Mouse (Mus musculus): ENCODE measurements around the gene Hhat. TPM values are rescaled to one million over a fixed set of nuclear protein-coding genes. Genes with fewer than 3 reads are reported as not detected.

The Hhat gene
- total RNA-seq (2012; rRNA removed) (0.36 and 0.39 TPM in 2 replicates), polyA plus RNA-seq (2012; ENCODE audit: insufficient read depth in 1 of 2, insufficient read length in 2 of 2, low read depth in 1 of 2, low replicate concordance in 2 of 2, missing spikeins in 1 of 2) (1 to 10 TPM in 1 of 2 experiments, not detected in 1; 1.0 TPM)

- Histone ChIP-seq H3K27ac (ENCODE audit: control insufficient read depth, low read depth, low read length) (no peak within 1 kb of the TSS), H3K9ac (ENCODE audit: control insufficient read depth, low read depth, low read length, poor library complexity, severe bottlenecking) (peak within 1 kb of the TSS; percentile 84), H3K27me3 (ENCODE audit: control insufficient read depth in 1 of 2, insufficient read depth in 2 of 2, low read length in 2 of 2) (no peaks in the 10 kb centered on the region), H3K79me2 (ENCODE audit: control insufficient read depth, insufficient read depth, low read length, poor library complexity) (no peaks in the 10 kb centered on the region), H3K4me1 (ENCODE audit: control insufficient read depth in 1 of 2, insufficient read depth in 2 of 2, low read length in 2 of 2) (peaks cover 3 to 20% of the 10 kb centered on the region in 2 experiments; a peak in 3 of 4 replicates), H3K4me3 (ENCODE audit: control insufficient read depth in 1 of 2, insufficient read depth in 1 of 2, low read depth in 2 of 2, low read length in 2 of 2) (peak within 1 kb of the TSS; percentile 71 to 81), H3K9me3 (replicated peaks; ENCODE audit: insufficient read depth, low read length) (no peaks in the 10 kb centered on the region), H3K36me3 (ENCODE audit: control insufficient read depth in 1 of 2, insufficient read depth in 2 of 2, low read length in 2 of 2) (peaks cover 0 to 8% of the 10 kb centered on the region in 2 experiments; a peak in 2 of 4 replicates)
- DNase-seq (ENCODE audit: low read depth, low spot score), result peak; percentile 63
- TF ChIP-seq SIN3A (IDR thresholded peaks at IDR 0.05; ENCODE audit: low read length), result no peak; the same call in 1 of the 2 replicates
- peak in 1 of 2 experiments; percentile 51; a peak in 3 of 4 replicates for TF ChIP-seq POLR2A (IDR thresholded peaks at IDR 0.05; ENCODE audit: control insufficient read depth in 1 of 2, insufficient read depth in 1 of 2, low read depth in 1 of 2, low read length in 2 of 2, poor library complexity in 1 of 2)
- peak; percentile 51; the same call in 1 of the 2 replicates for TF ChIP-seq HCFC1 (IDR thresholded peaks at IDR 0.05; ENCODE audit: low read depth, low read length)
- TF ChIP-seq ETS1 (IDR thresholded peaks at IDR 0.05; ENCODE audit: low read depth, low read length), result peak; percentile 29; the same call in 1 of the 2 replicates
- no peak for TF ChIP-seq GABPA (IDR thresholded peaks at IDR 0.05; ENCODE audit: low read depth, low read length)
- TF ChIP-seq USF2 (IDR thresholded peaks at IDR 0.05; ENCODE audit: borderline replicate concordance in 1 of 2, insufficient read depth in 1 of 2, low read depth in 1 of 2, low read length in 2 of 2), result no peak
- TF ChIP-seq NELFE (IDR thresholded peaks at IDR 0.05; ENCODE audit: low read depth, low read length), result peak; percentile 44
- TF ChIP-seq UBTF (IDR thresholded peaks at IDR 0.05; ENCODE audit: borderline replicate concordance, insufficient read depth, low read depth, low read length), result no peak
- TF ChIP-seq JUND (IDR thresholded peaks at IDR 0.05; ENCODE audit: low read depth, low read length), result no peak
- TF ChIP-seq CHD1 (IDR thresholded peaks at IDR 0.05; ENCODE audit: low read depth, low read length), result no peak
- TF ChIP-seq MAZ (IDR thresholded peaks at IDR 0.05; ENCODE audit: low read depth, low read length), result no peak
- TF ChIP-seq TBP (IDR thresholded peaks at IDR 0.05; ENCODE audit: low read depth, low read length), result 0 out of 2 replicates have a peak, but pooled peaks have one; percentile 3
- no peak for TF ChIP-seq MYC (IDR thresholded peaks at IDR 0.05; ENCODE audit: low read depth, low read length)
- TF ChIP-seq MXI1 (IDR thresholded peaks at IDR 0.05; ENCODE audit: low read depth, low read length), result no peak; the same call in 1 of the 2 replicates
- TF ChIP-seq GATA1 (IDR thresholded peaks at IDR 0.05; ENCODE audit: low read depth, low read length), result no peak
- peak; percentile 61 for TF ChIP-seq MAX (IDR thresholded peaks at IDR 0.05; ENCODE audit: low read length)
These were observed at the start of gene Hhat for GRCm38 (mm10) chr1:192770495-192771331. Gene Hhat, minus strand, starts transcription at chr1:192771223.

- no peak for DNase-seq (ENCODE audit: low read depth, low spot score)
- Histone ChIP-seq H3K79me2 (ENCODE audit: control insufficient read depth, insufficient read depth, low read length, poor library complexity) (no peaks in the 10 kb centered on the region), H3K4me3 (ENCODE audit: control insufficient read depth in 1 of 2, insufficient read depth in 1 of 2, low read depth in 2 of 2, low read length in 2 of 2) (no peak overlapping the region), H3K9me3 (replicated peaks; ENCODE audit: insufficient read depth, low read length) (no peaks in the 10 kb centered on the region), H3K9ac (ENCODE audit: control insufficient read depth, low read depth, low read length, poor library complexity, severe bottlenecking) (no peak overlapping the region), H3K27ac (ENCODE audit: control insufficient read depth, low read depth, low read length) (no peak overlapping the region), H3K4me1 (ENCODE audit: control insufficient read depth in 1 of 2, insufficient read depth in 2 of 2, low read length in 2 of 2) (no peaks in the 10 kb centered on the region; a peak in 1 of 4 replicates), H3K27me3 (ENCODE audit: control insufficient read depth in 1 of 2, insufficient read depth in 2 of 2, low read length in 2 of 2) (no peaks in the 10 kb centered on the region), H3K36me3 (ENCODE audit: control insufficient read depth in 1 of 2, insufficient read depth in 2 of 2, low read length in 2 of 2) (no peaks in the 10 kb centered on the region)
- TF ChIP-seq EP300 (IDR thresholded peaks at IDR 0.05; ENCODE audit: low read depth in 1 of 2, low read length in 2 of 2) (no peak), SIN3A (IDR thresholded peaks at IDR 0.05; ENCODE audit: low read length) (no peak), MXI1 (IDR thresholded peaks at IDR 0.05; ENCODE audit: low read depth, low read length) (no peak), ELF1 (IDR thresholded peaks at IDR 0.05; ENCODE audit: low read depth, low read length) (no peak), E2F4 (IDR thresholded peaks at IDR 0.05; ENCODE audit: borderline replicate concordance, low read depth, low read length) (no peak), RCOR1 (IDR thresholded peaks at IDR 0.05; ENCODE audit: low read depth, low read length) (no peak), ZC3H11A (IDR thresholded peaks at IDR 0.05; ENCODE audit: low read depth, low read length) (no peak), UBTF (IDR thresholded peaks at IDR 0.05; ENCODE audit: borderline replicate concordance, insufficient read depth, low read depth, low read length) (no peak), HCFC1 (IDR thresholded peaks at IDR 0.05; ENCODE audit: low read depth, low read length) (no peak), GATA1 (IDR thresholded peaks at IDR 0.05; ENCODE audit: low read depth, low read length) (no peak), SMC3 (IDR thresholded peaks at IDR 0.05; ENCODE audit: low read depth, low read length) (no peak), POLR2AphosphoS5 (IDR thresholded peaks at IDR 0.05; ENCODE audit: borderline replicate concordance, low read depth, low read length) (no peak), MYB (IDR thresholded peaks at IDR 0.05; ENCODE audit: low read depth, low read length) (no peak), TBP (IDR thresholded peaks at IDR 0.05; ENCODE audit: low read depth, low read length) (no peak), POLR2A (IDR thresholded peaks at IDR 0.05; ENCODE audit: control insufficient read depth in 1 of 2, insufficient read depth in 1 of 2, low read depth in 1 of 2, low read length in 2 of 2, poor library complexity in 1 of 2) (no peak), TCF12 (IDR thresholded peaks at IDR 0.05; ENCODE audit: low read depth, low read length) (no peak), USF1 (IDR thresholded peaks at IDR 0.05; ENCODE audit: low read depth, low read length) (no peak), JUND (IDR thresholded peaks at IDR 0.05; ENCODE audit: low read depth, low read length) (no peak), TAL1 (IDR thresholded peaks at IDR 0.05; ENCODE audit: low read length) (no peak), ZNF384 (IDR thresholded peaks at IDR 0.05; ENCODE audit: low read depth, low read length) (no peak)
These were observed 47.3 kb upstream of the Hhat start for GRCm38 (mm10) chr1:192818334-192818733.

Measured in MEL (cell line).